Mouse (Mus musculus): ENCODE data around the gene Jak3. TPM values are rescaled to one million over a fixed set of nuclear protein-coding genes. Genes with fewer than 3 reads are reported as not detected.

Jak3 gene
- polyA plus RNA-seq, 1 experiment from 2014 or later = 3.8 TPM

- 18% methylated on average over 1 of the region's 1 CpGs for WGBS
- no peak overlapping the region for H3K27ac ChIP-seq
- no peak for ATAC-seq (ENCODE audit: insufficient number of reproducible peaks, insufficient read depth, low FRiP score, low TSS enrichment, low read depth)
- H3K9ac ChIP-seq (replicated peaks) = no peak overlapping the region
- peaks cover 94% of the 10 kb centered on the region for H3K27me3 ChIP-seq
- H3K36me3 ChIP-seq = no peaks in the 10 kb centered on the region
- H3K9me3 ChIP-seq = no peaks in the 10 kb centered on the region
- H3K4me2 ChIP-seq = no peak overlapping the region
- no peak overlapping the region for H3K4me3 ChIP-seq (replicated peaks)
- peaks cover 39% of the 10 kb centered on the region for H3K4me1 ChIP-seq (replicated peaks)
Observed at GRCm38 (mm10) chr8:71666855-71667254, 9.2 kb upstream of the Jak3 start.

- no peaks in the 10 kb centered on the region for H3K9me3 ChIP-seq
- peak overlapping the region; percentile 31; the same call in 1 of the 2 replicates for H3K27ac ChIP-seq
- no peak overlapping the region for H3K4me2 ChIP-seq
- WGBS = 54% methylated on average over 5 of the region's 5 CpGs
- no peaks in the 10 kb centered on the region for H3K36me3 ChIP-seq
- no peak for ATAC-seq (ENCODE audit: insufficient number of reproducible peaks, insufficient read depth, low FRiP score, low TSS enrichment, low read depth)
- H3K4me1 ChIP-seq (replicated peaks) = peaks cover 42% of the 10 kb centered on the region
- no peak overlapping the region for H3K4me3 ChIP-seq (replicated peaks)
- no peak overlapping the region; the same call in 1 of the 2 replicates for H3K9ac ChIP-seq (replicated peaks)
- H3K27me3 ChIP-seq = peaks cover 92% of the 10 kb centered on the region
Observed at GRCm38 (mm10) chr8:71667256-71667655, 8.8 kb upstream of the Jak3 start.

DNA sequence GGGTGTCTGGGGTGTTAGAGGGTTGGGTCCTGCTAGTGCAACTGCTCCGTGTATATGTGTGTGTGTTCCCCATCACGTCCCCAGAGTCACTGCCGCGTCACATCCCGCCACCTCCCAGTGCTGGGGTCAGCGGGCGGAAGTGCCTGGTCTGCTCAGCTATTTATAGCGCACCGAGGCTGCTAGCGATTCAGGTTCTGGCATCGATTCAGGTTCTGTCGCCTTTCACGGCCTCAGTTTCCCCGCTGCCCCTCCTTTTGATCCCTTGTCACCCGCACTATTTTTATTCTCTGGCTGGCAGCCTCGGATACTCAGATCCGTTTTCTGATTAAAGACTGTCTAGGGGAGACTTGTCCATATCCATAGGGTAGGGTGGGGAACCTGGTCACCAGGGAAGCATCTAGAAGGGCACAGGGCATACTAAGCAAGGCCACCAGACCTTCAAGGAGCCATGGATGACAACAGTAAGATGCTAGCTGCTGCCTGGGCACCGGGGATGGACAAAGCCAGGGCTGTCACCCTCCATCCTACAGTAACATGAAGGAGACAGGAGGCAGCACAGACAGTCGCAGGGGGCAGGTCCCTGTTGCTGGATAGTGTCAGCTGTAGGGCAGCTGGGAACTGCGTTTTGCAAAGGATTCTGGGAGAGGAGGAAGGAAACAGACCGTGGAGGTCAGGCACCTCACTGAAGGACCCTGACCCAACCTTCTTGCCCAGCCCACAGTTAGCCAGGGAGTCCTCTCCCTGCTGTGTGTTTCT is 7.7 kb upstream of the Jak3 start:
- Histone ChIP-seq H3K9me3 (no peaks in the 10 kb centered on the region), H3K4me1 (replicated peaks) (peaks cover 42% of the 10 kb centered on the region), H3K4me3 (replicated peaks) (0 out of 2 replicates have a peak overlapping the region, but pooled peaks have one; percentile 12), H3K9ac (replicated peaks) (no peak overlapping the region), H3K27ac (no peak overlapping the region), H3K27me3 (peaks cover 90% of the 10 kb centered on the region), H3K4me2 (peak overlapping the region; percentile 40), H3K36me3 (no peaks in the 10 kb centered on the region)
- WGBS = 2% methylated on average over 21 of the region's 21 CpGs
- ATAC-seq (ENCODE audit: insufficient number of reproducible peaks, insufficient read depth, low FRiP score, low TSS enrichment, low read depth) = no peak

DNA sequence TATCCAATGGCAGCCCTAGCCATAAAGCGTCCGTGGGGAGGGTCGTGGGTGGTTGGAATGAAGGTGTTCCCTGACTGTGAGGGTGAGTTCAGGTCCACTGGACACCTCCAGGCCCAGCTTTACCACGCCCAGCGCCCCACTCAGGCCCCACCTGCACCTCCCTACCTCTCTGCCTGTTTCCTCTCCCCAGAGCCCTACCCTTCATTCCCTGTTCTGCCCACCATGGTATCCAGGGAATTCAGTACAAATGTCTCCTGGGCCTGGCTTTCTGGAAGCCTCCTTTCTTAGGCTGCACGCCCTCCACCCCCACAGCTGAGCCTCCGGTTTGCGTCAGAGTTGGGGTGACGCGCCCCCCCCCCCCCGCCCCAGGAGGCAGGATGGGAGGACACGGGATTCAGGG is 5.9 kb upstream of the Jak3 start:
- 7% methylated on average over 11 of the region's 12 CpGs for WGBS
- ATAC-seq (ENCODE audit: insufficient number of reproducible peaks, insufficient read depth, low FRiP score, low TSS enrichment, low read depth) = no peak

GRCm38 (mm10) chr8:71670621-71671548 is 5.2 kb upstream of the Jak3 start:
- WGBS = under 1% methylated on average over 50 of the region's 64 CpGs
- H3K36me3 ChIP-seq = no peaks in the 10 kb centered on the region
- no peaks in the 10 kb centered on the region for H3K9me3 ChIP-seq
- H3K4me2 ChIP-seq = peak overlapping the region; percentile 92
- H3K4me1 ChIP-seq (replicated peaks) = peaks cover 42% of the 10 kb centered on the region
- peak overlapping the region; percentile 44 for H3K4me3 ChIP-seq (replicated peaks)
- no peak overlapping the region for H3K9ac ChIP-seq (replicated peaks)
- H3K27ac ChIP-seq = no peak overlapping the region
- peaks cover 79% of the 10 kb centered on the region for H3K27me3 ChIP-seq
- ATAC-seq (ENCODE audit: insufficient number of reproducible peaks, insufficient read depth, low FRiP score, low TSS enrichment, low read depth) = peak; percentile 12

More for the DNA sequence above, 5.9 kb upstream of the Jak3 start:
- Histone ChIP-seq H3K4me1 (replicated peaks) (peaks cover 42% of the 10 kb centered on the region), H3K4me3 (replicated peaks) (peak overlapping the region; percentile 44), H3K9me3 (no peaks in the 10 kb centered on the region), H3K27ac (no peak overlapping the region), H3K4me2 (peak overlapping the region; percentile 92), H3K27me3 (peaks cover 79% of the 10 kb centered on the region), H3K9ac (replicated peaks) (no peak overlapping the region), H3K36me3 (no peaks in the 10 kb centered on the region)

GRCm38 (mm10) chr8:71671549-71671965 is 4.5 kb upstream of the Jak3 start, which contains the start of gene Unc13a:
TSS of gene Unc13a (minus strand) at chr8:71671757.
- H3K4me1 ChIP-seq (replicated peaks) = peaks cover 45% of the 10 kb centered on the region
- under 1% methylated on average over 42 of the region's 42 CpGs for WGBS
- no peak within 1 kb of the TSS for H3K27ac ChIP-seq
- peak within 1 kb of the TSS; percentile 92 for H3K4me2 ChIP-seq
- H3K9me3 ChIP-seq = no peaks in the 10 kb centered on the region
- peak within 1 kb of the TSS; percentile 44 for H3K4me3 ChIP-seq (replicated peaks)
- H3K36me3 ChIP-seq = no peaks in the 10 kb centered on the region
- H3K27me3 ChIP-seq = peaks cover 79% of the 10 kb centered on the region
- no peak within 1 kb of the TSS; the same call in 1 of the 2 replicates for H3K9ac ChIP-seq (replicated peaks)
- peak; percentile 34 for ATAC-seq (ENCODE audit: insufficient number of reproducible peaks, insufficient read depth, low FRiP score, low TSS enrichment, low read depth)

GRCm38 (mm10) chr8:71672168-71672735 is 3.8 kb upstream of the Jak3 start:
- Histone ChIP-seq H3K4me2 (peak overlapping the region; percentile 92), H3K9ac (replicated peaks) (no peak overlapping the region; the same call in 1 of the 2 replicates), H3K27me3 (peaks cover 80% of the 10 kb centered on the region), H3K4me3 (replicated peaks) (peak overlapping the region; percentile 44; the same call in 1 of the 2 replicates), H3K9me3 (no peaks in the 10 kb centered on the region), H3K4me1 (replicated peaks) (peaks cover 45% of the 10 kb centered on the region), H3K36me3 (no peaks in the 10 kb centered on the region), H3K27ac (no peak overlapping the region)
- 59% methylated on average over 6 of the region's 6 CpGs for WGBS
- ATAC-seq (ENCODE audit: insufficient number of reproducible peaks, insufficient read depth, low FRiP score, low TSS enrichment, low read depth) = no peak

GRCm38 (mm10) chr8:71674071-71674470 is 2.0 kb upstream of the Jak3 start:
- Histone ChIP-seq H3K4me2 (no peak overlapping the region), H3K9ac (replicated peaks) (no peak overlapping the region), H3K4me1 (replicated peaks) (peaks cover 30% of the 10 kb centered on the region), H3K4me3 (replicated peaks) (no peak overlapping the region), H3K36me3 (no peaks in the 10 kb centered on the region), H3K27ac (no peak overlapping the region), H3K9me3 (no peaks in the 10 kb centered on the region), H3K27me3 (peaks cover 80% of the 10 kb centered on the region)
- no peak for ATAC-seq (ENCODE audit: insufficient number of reproducible peaks, insufficient read depth, low FRiP score, low TSS enrichment, low read depth)
- 80% methylated on average over 2 of the region's 2 CpGs for WGBS

- no peak for ATAC-seq (ENCODE audit: insufficient number of reproducible peaks, insufficient read depth, low FRiP score, low TSS enrichment, low read depth)
- peak overlapping the region; percentile 67 for H3K4me3 ChIP-seq (replicated peaks)
- H3K36me3 ChIP-seq = no peaks in the 10 kb centered on the region
- H3K9me3 ChIP-seq = no peaks in the 10 kb centered on the region
- 33% methylated on average over 9 of the region's 9 CpGs for WGBS
- H3K9ac ChIP-seq (replicated peaks) = no peak overlapping the region
- H3K27me3 ChIP-seq = peaks cover 80% of the 10 kb centered on the region
- peaks cover 33% of the 10 kb centered on the region for H3K4me1 ChIP-seq (replicated peaks)
- H3K27ac ChIP-seq = no peak overlapping the region
- peak overlapping the region; percentile 90 for H3K4me2 ChIP-seq
Observed at GRCm38 (mm10) chr8:71675456-71676019, 558 bp upstream of the Jak3 start.

DNA sequence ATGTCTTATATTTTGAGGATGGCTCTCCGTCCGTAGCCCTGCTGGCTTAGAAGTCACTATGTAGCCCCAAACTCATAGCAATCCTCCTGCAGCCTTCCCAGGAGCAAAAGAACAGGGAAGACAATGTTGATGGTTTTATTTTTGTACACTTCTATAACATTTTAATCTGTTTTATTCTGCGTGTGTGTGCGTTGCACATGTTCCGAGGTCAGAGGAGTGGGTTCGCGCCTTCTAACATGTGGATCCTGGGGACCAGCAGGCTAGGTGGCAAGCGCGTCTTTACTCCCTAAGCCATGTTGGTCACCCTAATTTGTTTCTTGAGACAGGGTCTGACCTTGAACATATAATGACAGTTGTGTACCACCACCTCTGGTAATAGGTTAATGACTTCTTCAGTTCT is 707 bp downstream of the Jak3 start:
- peaks cover 23% of the 10 kb centered on the region for H3K4me1 ChIP-seq (replicated peaks)
- peak overlapping the region; percentile 67 for H3K4me3 ChIP-seq (replicated peaks)
- peak overlapping the region; percentile 90 for H3K4me2 ChIP-seq
- peak overlapping the region; percentile 70; the same call in 1 of the 2 replicates for H3K9ac ChIP-seq (replicated peaks)
- 57% methylated on average over 9 of the region's 9 CpGs for WGBS
- ATAC-seq (ENCODE audit: insufficient number of reproducible peaks, insufficient read depth, low FRiP score, low TSS enrichment, low read depth) = no peak
- H3K27ac ChIP-seq = no peak overlapping the region
- H3K27me3 ChIP-seq = peaks cover 83% of the 10 kb centered on the region
- no peaks in the 10 kb centered on the region for H3K36me3 ChIP-seq
- no peaks in the 10 kb centered on the region for H3K9me3 ChIP-seq

All from limb, embryonic 12.5 days (tissue).